Mouse (Mus musculus) neural tube, embryonic 12.5 days (tissue): ENCODE data around the gene Polr3g. TPM values are rescaled to one million over a fixed set of nuclear protein-coding genes. Genes with fewer than 3 reads are reported as not detected.

Experiments
- polyA plus RNA-seq: library from polyadenylated mRNA; unstranded; fragments of >200 nt; fragmentation: Nextera tagmentation; extraction: Ambion mirVana; gene quantifications from 2 replicates; pipeline ENCODE4 v1.2.1, GENCODE M21; 2016

Polr3g gene
- polyA plus RNA-seq, 1 experiment from 2014 or later: 11.3 TPM

Other genes starting within 250 kb of the Polr3g start
- 33.7 and 40.8 TPM in 2 replicates for gene Adgrv1, start 77.9 kb downstream of the Polr3g start, polyA plus RNA-seq
- 23.2 and 26.6 TPM in 2 replicates for gene Lysmd3, start 53.4 kb downstream of the Polr3g start, polyA plus RNA-seq
- 15.2 and 17.8 TPM in 2 replicates for gene Mblac2, start 328 bp upstream of the Polr3g start, polyA plus RNA-seq
- gene Cetn3, start 72.1 kb upstream of the Polr3g start, polyA plus RNA-seq: 226 and 269 TPM in 2 replicates